Mouse (Mus musculus): ENCODE data around the gene Zfp69. TPM values are rescaled to one million over a fixed set of nuclear protein-coding genes. Genes with fewer than 3 reads are reported as not detected.

Gene Zfp69
- total RNA-seq, 1 experiment from 2014 or later: 4.2 TPM

- no peak for ATAC-seq (replicated peaks in 1 of 2; ENCODE audit: insufficient read depth in 1 of 2, low FRiP score in 2 of 2, low TSS enrichment in 1 of 2, low read depth in 1 of 2, poor library complexity in 2 of 2, severe bottlenecking in 2 of 2)
Measured at GRCm38 (mm10) chr4:120893656-120894401, 57.7 kb downstream of the Zfp69 start.

DNA sequence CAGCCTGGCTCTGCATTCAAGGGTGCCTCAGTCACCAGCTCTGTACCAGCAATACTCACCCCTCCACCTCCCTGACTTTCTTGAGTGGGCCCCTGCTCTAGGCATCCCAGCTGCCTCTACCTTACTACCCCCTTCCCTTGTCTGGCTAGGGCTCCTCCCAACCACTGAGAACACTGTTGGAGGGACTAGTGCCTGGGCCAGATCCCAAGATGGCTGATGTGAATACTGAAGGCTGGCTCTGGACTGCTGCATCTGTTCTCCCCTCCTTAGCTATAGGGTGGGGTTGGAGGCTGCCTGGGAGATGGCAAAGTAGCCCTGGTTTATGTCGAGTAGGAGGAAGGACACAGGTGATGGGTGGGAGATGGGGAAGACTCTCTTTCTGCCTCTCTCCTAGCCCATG lies 59.0 kb downstream of the Zfp69 start:
- ATAC-seq (replicated peaks in 1 of 2; ENCODE audit: insufficient read depth in 1 of 2, low FRiP score in 2 of 2, low TSS enrichment in 1 of 2, low read depth in 1 of 2, poor library complexity in 2 of 2, severe bottlenecking in 2 of 2): no peak

DNA sequence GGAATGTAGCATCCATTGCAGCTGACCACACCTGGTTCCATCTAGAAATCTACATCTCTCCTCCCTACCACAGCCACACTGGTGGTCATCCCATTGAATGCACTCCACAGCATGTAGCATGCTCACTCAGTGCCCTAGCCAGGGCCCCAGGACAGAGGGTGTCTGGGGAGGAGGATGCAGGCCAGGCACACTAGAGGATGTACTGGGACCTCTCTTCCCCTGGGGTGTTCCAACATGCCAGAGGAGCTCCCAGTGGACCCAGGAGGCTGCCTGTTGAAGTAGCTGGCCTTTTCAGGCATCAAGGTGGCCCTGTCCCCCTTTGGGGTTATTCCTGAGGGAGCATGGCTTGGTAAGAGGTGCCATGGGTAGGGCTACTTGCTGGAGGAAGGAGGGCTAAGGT lies 59.5 kb downstream of the Zfp69 start:
- ATAC-seq (replicated peaks in 1 of 2; ENCODE audit: insufficient read depth in 1 of 2, low FRiP score in 2 of 2, low TSS enrichment in 1 of 2, low read depth in 1 of 2, poor library complexity in 2 of 2, severe bottlenecking in 2 of 2): no peak

DNA sequence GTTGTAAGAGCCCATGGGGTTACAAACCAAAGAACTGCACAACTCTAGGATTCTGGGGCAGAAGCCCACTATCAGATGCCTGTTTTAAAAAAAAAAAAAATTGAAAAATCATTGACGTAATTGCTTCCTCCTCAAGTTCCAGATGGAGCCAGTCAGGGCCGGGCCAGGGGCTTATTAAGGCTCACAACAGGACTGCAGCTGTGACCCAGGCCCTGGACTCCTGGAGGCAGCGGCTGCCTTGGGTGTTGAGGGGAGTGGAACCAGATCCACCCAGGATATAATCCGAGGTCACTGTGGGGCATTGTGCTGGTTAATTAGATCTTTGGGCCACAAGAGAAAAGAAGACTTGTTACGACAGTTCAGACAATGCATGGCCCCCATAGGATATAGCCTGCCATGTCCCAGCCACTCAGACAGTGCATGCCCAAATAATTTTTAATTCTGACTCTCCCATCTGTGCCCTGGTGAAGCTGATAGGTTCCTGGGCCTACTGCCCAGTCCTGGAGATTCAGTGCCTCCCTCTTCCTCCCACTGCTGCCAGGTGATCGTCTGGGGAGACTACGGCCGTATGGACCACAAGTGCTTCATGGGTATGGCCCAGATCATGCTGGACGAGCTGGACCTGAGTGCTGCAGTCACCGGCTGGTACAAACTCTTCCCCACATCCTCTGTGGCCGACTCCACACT lies 60.6 kb downstream of the Zfp69 start:
- no peak for ATAC-seq (replicated peaks in 1 of 2; ENCODE audit: insufficient read depth in 1 of 2, low FRiP score in 2 of 2, low TSS enrichment in 1 of 2, low read depth in 1 of 2, poor library complexity in 2 of 2, severe bottlenecking in 2 of 2)

DNA sequence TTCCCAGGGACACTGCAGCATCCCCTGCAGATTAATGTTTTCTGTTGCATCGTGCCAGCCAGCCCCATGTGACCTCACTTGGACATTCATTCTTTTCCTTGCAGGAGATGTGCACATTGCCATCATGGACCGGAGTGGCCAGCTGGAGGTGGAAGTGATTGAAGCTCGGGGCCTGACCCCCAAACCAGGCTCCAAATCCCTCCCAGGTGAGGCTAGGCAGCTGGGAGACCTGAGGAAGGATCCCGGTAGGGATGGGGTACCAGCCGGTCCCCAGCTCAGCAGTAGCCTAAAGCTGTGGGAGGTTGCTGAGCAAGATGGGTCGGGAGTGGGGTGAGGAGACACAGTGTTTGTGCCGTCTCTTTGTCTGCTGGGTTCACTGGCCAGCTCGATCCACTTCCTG lies 62.6 kb downstream of the Zfp69 start:
- no peak for ATAC-seq (replicated peaks in 1 of 2; ENCODE audit: insufficient read depth in 1 of 2, low FRiP score in 2 of 2, low TSS enrichment in 1 of 2, low read depth in 1 of 2, poor library complexity in 2 of 2, severe bottlenecking in 2 of 2)

- ATAC-seq (replicated peaks in 1 of 2; ENCODE audit: insufficient read depth in 1 of 2, low FRiP score in 2 of 2, low TSS enrichment in 1 of 2, low read depth in 1 of 2, poor library complexity in 2 of 2, severe bottlenecking in 2 of 2): peak; percentile 46 to 61; a peak in 3 of 4 replicates
Measured at GRCm38 (mm10) chr4:120887381-120888112, 64.0 kb downstream of the Zfp69 start.

DNA sequence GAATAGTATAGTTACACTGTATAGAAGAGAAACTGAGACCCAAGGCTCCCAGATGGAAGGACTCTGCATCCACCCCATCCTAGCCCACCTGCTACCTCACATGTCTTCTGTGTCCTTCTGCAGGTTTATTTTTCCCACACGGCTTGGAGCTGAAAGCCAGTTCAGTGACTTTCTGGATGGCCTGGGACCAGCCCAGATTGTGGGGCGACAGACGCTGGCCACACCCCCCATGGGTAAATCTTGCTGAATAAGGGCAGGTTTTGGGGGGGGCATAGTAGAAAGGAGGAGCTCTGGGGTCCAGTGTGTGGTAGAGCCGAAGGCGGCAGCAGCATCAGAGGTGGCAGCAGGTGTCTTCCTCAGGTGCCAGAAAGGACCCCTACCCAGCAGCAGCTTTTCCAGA lies 64.7 kb downstream of the Zfp69 start:
- ATAC-seq (replicated peaks in 1 of 2; ENCODE audit: insufficient read depth in 1 of 2, low FRiP score in 2 of 2, low TSS enrichment in 1 of 2, low read depth in 1 of 2, poor library complexity in 2 of 2, severe bottlenecking in 2 of 2): no peak

DNA sequence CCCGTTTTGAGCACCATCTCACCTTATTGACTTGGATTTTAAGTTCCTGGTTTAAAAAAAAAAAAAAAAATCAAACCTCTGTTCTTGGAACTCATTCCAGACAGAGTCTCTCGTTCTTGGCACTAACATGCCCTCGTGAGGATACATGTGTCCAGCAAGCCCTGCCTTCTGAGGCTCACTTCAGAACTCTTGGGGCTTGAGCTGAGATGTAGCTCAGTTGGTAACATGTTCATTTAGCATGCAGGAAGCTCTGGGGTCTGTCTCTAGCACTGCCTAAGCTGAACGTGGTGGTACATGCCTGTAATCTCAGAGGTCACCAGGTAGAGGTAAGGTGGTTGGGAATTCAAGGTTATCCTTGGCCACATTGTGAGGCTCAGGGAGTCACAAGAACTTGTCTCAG lies 65.4 kb downstream of the Zfp69 start:
- ATAC-seq (replicated peaks in 1 of 2; ENCODE audit: insufficient read depth in 1 of 2, low FRiP score in 2 of 2, low TSS enrichment in 1 of 2, low read depth in 1 of 2, poor library complexity in 2 of 2, severe bottlenecking in 2 of 2): no peak

- ATAC-seq (replicated peaks in 1 of 2; ENCODE audit: insufficient read depth in 1 of 2, low FRiP score in 2 of 2, low TSS enrichment in 1 of 2, low read depth in 1 of 2, poor library complexity in 2 of 2, severe bottlenecking in 2 of 2): no peak
Measured at GRCm38 (mm10) chr4:120885208-120886120, 66.0 kb downstream of the Zfp69 start.

DNA sequence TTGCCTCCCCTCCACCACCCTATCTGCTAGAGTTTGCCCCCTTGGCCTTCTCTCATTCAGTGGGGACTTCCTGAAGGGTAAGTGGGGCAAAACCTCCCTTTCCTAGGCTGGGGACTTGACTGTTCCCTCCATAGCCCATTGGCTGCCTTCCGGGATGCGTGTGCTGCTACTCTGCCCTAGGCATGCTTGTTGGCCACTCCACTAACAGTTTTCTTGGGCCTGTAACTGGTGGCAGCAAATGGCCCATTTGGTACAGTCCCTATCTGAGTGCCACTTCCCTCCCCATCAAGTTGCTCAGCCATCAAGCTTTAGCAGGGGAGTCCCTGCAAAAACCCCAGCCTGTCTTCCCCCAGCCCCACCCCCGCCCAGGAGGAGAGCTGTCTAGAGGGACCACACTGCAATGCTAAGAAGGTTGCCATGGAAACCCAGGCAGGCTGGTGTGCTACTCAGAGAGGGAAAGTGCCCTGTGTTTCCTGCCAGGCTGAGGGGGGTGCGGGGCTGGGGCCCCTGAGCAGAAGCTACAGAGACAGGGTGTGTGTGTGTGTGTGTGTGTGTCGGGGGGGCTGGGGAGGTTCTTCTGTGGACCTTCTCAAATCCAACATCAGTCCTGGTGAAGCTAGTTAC lies 69.4 kb downstream of the Zfp69 start:
- peak; percentile 78 to 82; a peak in 3 of 4 replicates for ATAC-seq (replicated peaks in 1 of 2; ENCODE audit: insufficient read depth in 1 of 2, low FRiP score in 2 of 2, low TSS enrichment in 1 of 2, low read depth in 1 of 2, poor library complexity in 2 of 2, severe bottlenecking in 2 of 2)

GRCm38 (mm10) chr4:120880731-120881432 lies 70.6 kb downstream of the Zfp69 start:
- peak; percentile 63 to 66 for ATAC-seq (replicated peaks in 1 of 2; ENCODE audit: insufficient read depth in 1 of 2, low FRiP score in 2 of 2, low TSS enrichment in 1 of 2, low read depth in 1 of 2, poor library complexity in 2 of 2, severe bottlenecking in 2 of 2)

Other genes starting within 250 kb of the Zfp69 start
- gene Kcnq4, start 203.1 kb downstream of the Zfp69 start, total RNA-seq (2017): not detected in 2 replicates
- gene Nfyc, start 120.1 kb downstream of the Zfp69 start, total RNA-seq (2017): 49.2 and 64.7 TPM in 2 replicates
- 0.30 and 1.2 TPM in 2 replicates for gene Rims3, start 96.9 kb downstream of the Zfp69 start, total RNA-seq (2017)
- gene Exo5, start 26.7 kb downstream of the Zfp69 start, total RNA-seq (2017): 26.9 and 27.3 TPM in 2 replicates
- gene Smap2, start 65.5 kb upstream of the Zfp69 start, total RNA-seq (2017): 50.3 and 52.8 TPM in 2 replicates
- gene Col9a2, start 87.7 kb upstream of the Zfp69 start, total RNA-seq (2017): 0.06 TPM in 1 of 2 replicates, not detected in the other
- gene Zmpste24, start 146.5 kb upstream of the Zfp69 start, total RNA-seq (2017): 64.8 and 73.0 TPM in 2 replicates
- not detected in 2 replicates for gene Tmco2, start 157.5 kb upstream of the Zfp69 start, total RNA-seq (2017)